Mouse (Mus musculus) cerebellum, adult 2 months (tissue): ENCODE results near the gene Phactr4. TPM values are rescaled to one million over a fixed set of nuclear protein-coding genes. Genes with fewer than 3 reads are reported as not detected.

Experiments
- DNase-seq, 2 experiments: peaks; one replicate each; pipeline ENCODE4 v3.0.0; 2021
- H3K27ac ChIP-seq: fragments of 200-500 bp; 2 replicates; pipeline ENCODE4 v1.5.1; 2012; ENCODE audit warnings: low read length, control low read depth, inconsistent platforms; ENCODE audit not compliant: insufficient read depth
- H3K27me3 ChIP-seq: fragments of 200-500 bp; 2 replicates; pipeline ENCODE4 v1.6.1; 2012; ENCODE audit warnings: inconsistent platforms, mild to moderate bottlenecking, low read length, moderate library complexity; ENCODE audit not compliant: control insufficient read depth, insufficient read depth
- H3K4me1 ChIP-seq: fragments of 200-500 bp; 2 replicates; pipeline ENCODE4 v1.6.1; 2011; ENCODE audit warnings: low read length; ENCODE audit not compliant: control insufficient read depth, insufficient read depth
- H3K4me3 ChIP-seq: fragments of 200-500 bp; replicated peaks from 2 replicates; pipeline ENCODE3; 2011; ENCODE audit warnings: mild to moderate bottlenecking, low read depth, low read length, control low read depth; ENCODE audit not compliant: insufficient read depth
- CTCF ChIP-seq: fragments of 200-500 bp; IDR thresholded peaks from 2 replicates; pipeline ENCODE4 v1.5.1; 2011; ENCODE audit warnings: low read depth, mild to moderate bottlenecking, control low read depth, low read length, moderate library complexity, borderline replicate concordance; ENCODE audit not compliant: insufficient read depth
- POLR2A ChIP-seq: fragments of 200-500 bp; IDR thresholded peaks from 2 replicates; pipeline ENCODE4 v1.6.1; 2011; ENCODE audit warnings: low read length, control low read depth, borderline replicate concordance; ENCODE audit not compliant: insufficient read depth
- WGBS: fragments of 180-500 bp; shearing (Covaris S2); methylation state at CpG from one replicate; pipeline ENCODE4 v1.1.7; 2018; 5-methylcytosine and 5-hydroxymethylcytosine counted together
- polyA plus RNA-seq: library from polyadenylated mRNA; depleted of rRNA; stranded (reverse); fragments of >200 nt; gene quantifications from 2 replicates; pipeline ENCODE4 v1.2.3, GENCODE M21; 2012

Gene Phactr4
- polyA plus RNA-seq, 1 experiment, result 10.7 TPM

DNA sequence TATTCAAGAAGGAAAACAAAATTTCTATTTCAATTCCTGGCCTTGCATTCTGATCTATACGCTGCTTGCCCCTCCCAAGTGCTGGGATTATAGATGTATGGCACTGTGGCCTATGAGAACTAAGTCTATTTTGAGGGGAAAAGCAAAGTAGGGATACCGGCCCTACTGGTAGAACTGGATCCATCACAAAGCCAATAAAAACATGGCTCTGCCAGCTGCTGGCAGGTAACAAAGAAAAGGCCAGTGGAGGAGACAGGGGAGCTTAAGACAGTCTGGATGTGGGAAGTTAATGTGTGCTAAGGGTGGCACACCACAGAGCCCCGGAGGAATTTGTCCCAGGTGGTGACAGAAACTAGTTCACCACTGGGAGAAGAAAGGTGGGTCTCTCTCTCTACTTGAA is 32.9 kb upstream of the Phactr4 start:
- Histone ChIP-seq H3K4me3 (no peak overlapping the region), H3K4me1 (no peaks in the 10 kb centered on the region), H3K27me3 (no peaks in the 10 kb centered on the region), H3K27ac (no peak overlapping the region)
- no peak for DNase-seq
- no peak for TF ChIP-seq CTCF
- no peak for TF ChIP-seq POLR2A
- WGBS, result 84% methylated on average over 3 of the region's 3 CpGs

DNA sequence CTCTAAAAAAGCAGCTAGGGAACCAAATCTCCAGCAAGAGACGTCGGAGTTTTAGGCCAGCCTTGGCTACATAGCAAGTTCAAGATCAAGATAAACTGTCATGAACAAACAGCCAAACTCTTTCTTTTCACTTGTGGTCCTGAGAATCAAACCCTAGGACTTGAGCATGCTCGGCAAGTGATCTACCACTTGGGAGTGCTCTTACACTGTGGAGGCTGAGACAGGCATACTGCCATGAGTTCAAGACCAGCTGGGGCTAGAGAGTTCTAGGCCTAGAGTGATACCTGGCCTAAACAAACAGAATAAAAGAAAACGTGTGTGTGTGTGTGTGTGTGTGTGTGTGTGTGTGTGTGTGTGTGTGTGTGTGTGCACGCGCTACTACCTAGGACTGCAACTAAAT is 31.9 kb upstream of the Phactr4 start:
- no peak for DNase-seq
- Histone ChIP-seq H3K27ac (no peak overlapping the region), H3K27me3 (no peaks in the 10 kb centered on the region), H3K4me3 (no peak overlapping the region), H3K4me1 (no peaks in the 10 kb centered on the region)
- 85% methylated on average over 6 of the region's 6 CpGs for WGBS
- TF ChIP-seq POLR2A, result no peak

DNA sequence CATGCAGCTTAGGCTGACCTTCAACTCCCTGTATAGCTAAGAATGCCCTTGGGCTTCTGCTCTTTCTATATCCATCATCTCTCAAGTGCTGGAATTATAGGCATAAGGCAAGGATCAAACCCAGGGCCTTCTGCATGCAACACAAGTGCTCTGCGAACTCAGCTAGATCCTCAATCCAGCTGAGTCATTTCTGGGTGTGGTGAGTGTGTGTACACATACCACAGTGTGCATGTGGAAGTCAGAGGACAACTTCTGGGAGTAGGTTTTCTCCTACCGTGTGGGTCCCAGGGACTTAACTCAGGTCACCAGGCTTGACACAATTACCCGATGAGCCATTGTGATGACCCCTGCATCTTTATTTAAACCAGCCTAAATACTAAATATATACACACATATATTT is 27.5 kb upstream of the Phactr4 start:
- no peak for TF ChIP-seq POLR2A
- no peak for TF ChIP-seq CTCF
- no peak overlapping the region for H3K27ac ChIP-seq
- H3K4me1 ChIP-seq, result no peaks in the 10 kb centered on the region
- WGBS, result 89% methylated on average over 3 of the region's 3 CpGs
- H3K4me3 ChIP-seq, result no peak overlapping the region
- DNase-seq, result no peak
- no peaks in the 10 kb centered on the region for H3K27me3 ChIP-seq

DNA sequence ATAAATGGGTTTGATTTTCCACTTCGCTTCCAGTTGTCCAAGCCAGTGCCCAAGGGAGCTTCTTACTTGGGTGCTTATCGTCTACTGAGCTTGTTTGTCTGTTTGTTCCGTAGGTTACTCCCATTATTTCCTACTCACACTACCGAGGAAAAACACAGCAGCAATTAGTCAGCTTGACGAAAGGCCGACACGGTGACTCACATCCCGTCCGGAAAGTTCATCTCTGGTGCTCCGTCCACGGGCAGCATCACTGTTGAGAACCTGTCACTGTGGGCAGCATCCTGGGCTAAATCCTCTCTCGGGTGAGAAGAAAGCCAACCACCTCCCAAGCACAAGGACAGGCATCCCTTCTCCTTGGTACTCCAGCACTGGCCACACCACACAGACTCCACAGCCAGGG is 23.8 kb upstream of the Phactr4 start:
- Histone ChIP-seq H3K4me3 (no peak overlapping the region), H3K27me3 (no peaks in the 10 kb centered on the region), H3K4me1 (no peaks in the 10 kb centered on the region), H3K27ac (no peak overlapping the region)
- TF ChIP-seq POLR2A (no peak), CTCF (no peak)
- WGBS, result 86% methylated on average over 12 of the region's 12 CpGs
- no peak for DNase-seq

DNA sequence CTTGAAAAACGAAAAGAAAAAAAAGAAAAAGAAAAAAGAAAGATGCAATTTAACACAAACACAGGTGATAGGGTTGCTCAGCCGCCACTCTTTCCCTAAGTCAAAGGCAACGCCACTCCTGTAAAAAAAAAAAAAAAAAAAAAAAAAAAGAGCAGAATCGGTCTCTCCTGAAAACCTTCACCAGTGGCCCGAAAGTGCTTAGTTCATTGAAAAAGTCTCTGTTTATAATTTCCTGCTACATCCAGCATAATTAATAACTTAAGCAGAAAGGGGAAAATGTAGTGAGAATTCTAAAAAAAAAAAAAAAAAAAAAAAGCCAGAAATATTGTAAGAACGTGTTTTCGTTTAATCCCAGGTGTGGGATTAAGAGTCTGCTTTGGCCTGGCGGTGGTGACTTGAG is 22.2 kb upstream of the Phactr4 start:
- no peaks in the 10 kb centered on the region for H3K4me1 ChIP-seq
- 81% methylated on average over 8 of the region's 8 CpGs for WGBS
- no peak overlapping the region for H3K27ac ChIP-seq
- TF ChIP-seq POLR2A, result no peak
- no peak for TF ChIP-seq CTCF
- no peak overlapping the region for H3K4me3 ChIP-seq
- DNase-seq, result no peak
- no peaks in the 10 kb centered on the region for H3K27me3 ChIP-seq

DNA sequence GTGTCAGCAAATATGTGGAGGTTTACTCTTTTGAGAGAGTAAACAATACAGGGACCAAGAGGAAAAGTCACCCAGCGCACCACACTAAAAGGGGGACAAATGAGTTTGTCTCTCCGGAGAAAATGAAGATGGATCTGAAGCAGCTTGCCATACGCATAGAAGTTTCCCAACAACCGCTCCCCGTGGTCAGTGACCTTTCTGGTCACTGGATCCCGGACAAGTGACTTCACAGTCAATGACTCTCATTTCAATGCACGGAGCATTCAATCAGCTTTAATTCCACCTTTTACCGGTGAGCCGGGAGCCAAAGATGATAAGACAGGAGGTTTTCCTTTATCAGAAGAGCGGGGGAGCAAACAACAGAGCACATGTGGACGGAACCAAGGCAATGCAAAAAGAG is 15.6 kb upstream of the Phactr4 start:
- 18% methylated on average over 11 of the region's 11 CpGs for WGBS
- H3K4me3 ChIP-seq, result no peak overlapping the region

DNA sequence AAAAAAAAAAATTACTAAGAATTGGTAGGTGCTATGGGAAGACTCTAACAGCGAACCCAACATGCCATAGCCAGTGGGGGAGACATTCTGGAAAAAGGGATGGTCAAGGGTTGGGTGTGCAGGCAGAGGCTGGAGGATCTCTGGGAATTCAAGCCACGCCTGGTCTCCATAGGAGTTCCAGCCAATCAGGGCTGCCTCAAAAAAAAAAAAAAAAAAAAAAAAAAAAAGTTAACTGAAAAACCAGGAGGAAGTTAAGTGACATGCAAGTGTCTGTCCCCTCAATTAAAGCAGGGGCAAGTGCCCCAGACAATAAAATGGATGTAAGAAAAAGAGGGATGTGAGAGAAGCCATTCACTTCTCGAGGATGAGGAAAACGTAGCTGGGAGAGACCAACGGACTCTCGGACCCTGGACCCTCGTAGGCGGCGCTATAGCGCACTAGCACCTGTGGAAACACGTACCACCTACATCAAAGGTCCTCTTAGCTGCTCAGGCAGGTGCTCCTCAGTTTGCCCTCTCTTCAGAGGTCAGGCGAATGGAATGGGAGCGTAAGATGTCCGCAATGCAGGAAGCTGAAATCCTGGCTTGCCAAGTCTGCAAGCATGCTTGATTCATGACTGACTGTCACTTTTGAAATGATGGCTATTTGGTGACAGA is 10.6 kb upstream of the Phactr4 start:
- DNase-seq, result no peak
- TF ChIP-seq CTCF, result no peak
- WGBS, result 16% methylated on average over 14 of the region's 14 CpGs
- Histone ChIP-seq H3K27ac (no peak overlapping the region), H3K4me1 (no peaks in the 10 kb centered on the region), H3K27me3 (no peaks in the 10 kb centered on the region), H3K4me3 (no peak overlapping the region)

More for the DNA sequence above, 15.6 kb upstream of the Phactr4 start:
- Histone ChIP-seq H3K4me1 (no peaks in the 10 kb centered on the region), H3K27ac (no peak overlapping the region), H3K27me3 (no peaks in the 10 kb centered on the region)
- TF ChIP-seq POLR2A (no peak), CTCF (no peak)
- no peak for DNase-seq

DNA sequence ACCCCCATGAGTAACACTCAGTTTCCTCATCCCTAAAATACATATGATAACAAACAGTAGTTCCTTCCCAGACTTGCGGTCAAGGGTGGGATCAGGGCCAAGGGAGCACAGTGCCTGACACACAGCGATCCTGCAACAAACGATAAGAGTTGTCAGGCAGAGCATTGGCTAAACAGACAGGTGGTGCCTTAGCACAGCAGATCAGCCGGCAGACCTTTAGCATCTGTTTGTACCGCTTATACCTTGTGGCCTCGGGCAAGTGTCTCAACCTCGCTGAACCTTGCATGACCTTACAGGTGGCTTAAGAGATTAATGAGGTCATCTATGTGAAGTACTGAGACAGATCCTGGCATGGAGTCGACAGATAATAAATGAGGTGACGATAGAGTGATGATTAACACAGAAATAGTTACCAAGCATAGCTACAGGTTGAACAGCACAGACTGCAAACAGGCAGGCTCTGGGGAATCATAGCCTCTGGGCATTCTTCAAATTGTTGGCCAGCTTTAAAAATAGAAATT is 5.8 kb upstream of the Phactr4 start:
- H3K4me1 ChIP-seq, result no peaks in the 10 kb centered on the region
- no peak for DNase-seq
- H3K27me3 ChIP-seq, result no peaks in the 10 kb centered on the region
- no peak overlapping the region for H3K27ac ChIP-seq
- TF ChIP-seq CTCF, result no peak
- TF ChIP-seq POLR2A, result no peak
- WGBS, result 56% methylated on average over 9 of the region's 9 CpGs
- H3K4me3 ChIP-seq, result no peak overlapping the region
